9 mouse cellular contexts compared by ENCODE assay signal in the genomic region with DNA sequence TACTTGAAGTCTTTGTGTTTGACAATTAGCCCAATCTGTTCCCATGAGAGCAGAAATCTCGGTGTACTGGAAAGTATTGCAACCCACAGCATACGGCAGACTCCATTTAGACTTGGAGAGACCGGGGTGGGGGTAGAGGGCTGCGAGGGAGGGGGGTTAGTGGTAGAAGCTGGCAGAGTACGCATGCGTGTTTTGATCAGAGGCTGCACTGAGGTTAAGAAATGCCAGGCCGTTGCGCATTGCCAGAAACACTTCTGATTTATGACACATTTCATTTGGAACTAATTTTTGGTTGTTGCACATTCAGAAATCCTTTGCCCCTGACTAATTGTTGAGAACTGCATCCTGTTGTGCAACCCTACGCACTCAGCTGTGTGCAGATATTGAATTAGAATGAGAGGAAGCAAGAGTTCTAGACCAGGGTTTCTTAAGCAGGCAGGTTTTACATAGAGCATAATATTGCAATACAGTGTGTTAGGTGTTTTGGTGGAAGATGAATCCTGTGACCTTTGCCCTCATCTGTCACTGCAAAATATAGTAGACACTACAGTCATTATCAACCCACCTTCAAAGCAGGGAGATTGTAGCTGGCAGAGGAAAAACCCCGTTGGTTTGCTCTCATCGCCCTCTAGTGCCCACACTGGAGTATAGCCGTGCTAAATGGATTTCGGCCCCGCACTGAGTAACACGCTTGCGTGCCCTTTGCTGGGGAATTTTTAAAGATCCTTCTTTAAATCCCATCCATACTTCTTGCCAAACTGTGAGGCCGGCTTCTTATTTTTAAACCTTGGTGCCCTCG. TPM values are rescaled to one million over a fixed set of nuclear protein-coding genes. Genes with fewer than 3 reads are reported as not detected.
DNase-seq lines count a peak whose midpoint lies in the region; ATAC-seq and TF ChIP-seq lines count a peak whose summit lies in the region.
"Had no signal": no experiment of that assay in that cellular context is flagged by ENCODE, and none has a peak within 500 bp of the region (broad histone marks: within the 10 kb centered on the region; RNA-seq: fewer than 3 reads in every experiment).

No protein-coding gene starts in this region.

- WGBS in kidney, embryonic 14.5 days: 50% methylated on average over 18 of the region's 18 CpGs
- WGBS in forebrain, embryonic 13.5 days: 46% methylated on average over 18 of the region's 18 CpGs
- 48% methylated on average over 18 of the region's 18 CpGs for WGBS in kidney, postnatal 0 days

- peak; percentile 80 for TF ChIP-seq CTCF in E14TG2a.4 (conservative IDR thresholded peaks at IDR 0.05; ENCODE audit: low read length)
- peak; percentile 92 for TF ChIP-seq CTCF in brain, embryonic 14.5 days (IDR thresholded peaks at IDR 0.05; ENCODE audit: borderline replicate concordance, extremely low read depth, insufficient read depth, insufficient read length)
- TF ChIP-seq CTCF in kidney, postnatal 0 days (IDR thresholded peaks at IDR 0.05; ENCODE audit: low read depth): peak; percentile 88

- no peak overlapping the region for H3K4me2 ChIP-seq in kidney, embryonic 14.5 days (replicated peaks; ENCODE audit: low read depth, low read length)
- no peak overlapping the region for H3K4me2 ChIP-seq in forebrain, embryonic 13.5 days
- no peak overlapping the region for H3K4me2 ChIP-seq in kidney, postnatal 0 days (ENCODE audit: low read length)

- no peak overlapping the region for H3K27ac ChIP-seq in kidney, embryonic 14.5 days (ENCODE audit: low read depth, low read length)
- H3K27ac ChIP-seq in forebrain, embryonic 13.5 days: no peak overlapping the region
- no peak overlapping the region for H3K27ac ChIP-seq in kidney, postnatal 0 days
- H3K27ac ChIP-seq: stomach, embryonic 15.5 days had no signal

- TF ChIP-seq POLR2A in brain, embryonic 14.5 days (IDR thresholded peaks at IDR 0.05; ENCODE audit: borderline replicate concordance, extremely low read depth, insufficient read depth, insufficient read length, poor library complexity, severe bottlenecking): no peak

- H3K4me3 ChIP-seq in kidney, embryonic 14.5 days (ENCODE audit: low read length): no peak overlapping the region
- H3K4me3 ChIP-seq in E14TG2a.4 (replicated peaks; ENCODE audit: low read length): no peak overlapping the region
- no peak overlapping the region for H3K4me3 ChIP-seq in forebrain, embryonic 13.5 days
- no peak overlapping the region for H3K4me3 ChIP-seq in kidney, postnatal 0 days (replicated peaks; ENCODE audit: low read depth, low read length)
- H3K4me3 ChIP-seq: stomach, embryonic 15.5 days had no signal

- H3K36me3 ChIP-seq in kidney, embryonic 14.5 days (ENCODE audit: control insufficient read depth, insufficient read depth, low read length): no peaks in the 10 kb centered on the region
- no peaks in the 10 kb centered on the region for H3K36me3 ChIP-seq in E14TG2a.4 (ENCODE audit: insufficient read depth, low read length)
- no peaks in the 10 kb centered on the region for H3K36me3 ChIP-seq in forebrain, embryonic 13.5 days (ENCODE audit: poor library complexity, severe bottlenecking)
- no peaks in the 10 kb centered on the region for H3K36me3 ChIP-seq in kidney, postnatal 0 days (ENCODE audit: insufficient read depth, low read length)
- H3K36me3 ChIP-seq: stomach, embryonic 15.5 days had no signal

- H3K9me3 ChIP-seq in kidney, embryonic 14.5 days (ENCODE audit: control insufficient read depth, low read length): no peaks in the 10 kb centered on the region
- peaks cover 7% of the 10 kb centered on the region for H3K9me3 ChIP-seq in E14TG2a.4 (ENCODE audit: low read length)
- peaks cover 5% of the 10 kb centered on the region; the same call in 1 of the 2 replicates for H3K9me3 ChIP-seq in forebrain, embryonic 13.5 days (replicated peaks)
- H3K9me3 ChIP-seq in kidney, postnatal 0 days (replicated peaks; ENCODE audit: low read length): no peaks in the 10 kb centered on the region
- H3K9me3 ChIP-seq: stomach, embryonic 15.5 days had no signal

- H3K27me3 ChIP-seq in kidney, embryonic 14.5 days (ENCODE audit: control insufficient read depth, insufficient read depth, low read length): no peaks in the 10 kb centered on the region; the same call in 1 of the 2 replicates
- H3K27me3 ChIP-seq in E14TG2a.4 (ENCODE audit: insufficient read depth, low read length): peaks cover 4% of the 10 kb centered on the region
- 0 out of 2 replicates have a peak, but pooled peaks cover 3% of the 10 kb centered on the region for H3K27me3 ChIP-seq in forebrain, embryonic 13.5 days
- no peaks in the 10 kb centered on the region for H3K27me3 ChIP-seq in kidney, postnatal 0 days (ENCODE audit: insufficient read depth, low read length)
- H3K27me3 ChIP-seq: stomach, embryonic 15.5 days had no signal

- ATAC-seq in kidney, embryonic 14.5 days (ENCODE audit: low FRiP score, low TSS enrichment): no peak
- ATAC-seq in forebrain, embryonic 13.5 days: peak; percentile 38; the same call in 1 of the 2 replicates
- ATAC-seq in kidney, postnatal 0 days (replicated peaks; ENCODE audit: low FRiP score, low read depth): no peak

- DNase-seq in kidney, adult 11 months: peak; percentile 15
- peak; percentile 75 for DNase-seq in brain, embryonic 14.5 days (ENCODE audit: low read depth)
- DNase-seq in kidney, postnatal 0 days (ENCODE audit: low spot score): peak; percentile 78
- DNase-seq in lung, postnatal 10 days: peak; percentile 67
- peak; percentile 59 for DNase-seq in skeletal muscle tissue, adult 2 months (ENCODE audit: low read depth, low spot score)

- 0 out of 2 replicates have a peak, but pooled peaks cover 2% of the 10 kb centered on the region for H3K4me1 ChIP-seq in kidney, embryonic 14.5 days (ENCODE audit: control insufficient read depth, insufficient read depth, low read length)
- H3K4me1 ChIP-seq in E14TG2a.4 (replicated peaks; ENCODE audit: low read depth, low read length): no peaks in the 10 kb centered on the region
- peaks cover 3% of the 10 kb centered on the region; the same call in 1 of the 2 replicates for H3K4me1 ChIP-seq in forebrain, embryonic 13.5 days
- H3K4me1 ChIP-seq in kidney, postnatal 0 days (replicated peaks; ENCODE audit: insufficient read depth, low read length): 0 out of 2 replicates have a peak, but pooled peaks cover 9% of the 10 kb centered on the region

- no peak overlapping the region for H3K9ac ChIP-seq in kidney, embryonic 14.5 days (ENCODE audit: low read depth, low read length)
- H3K9ac ChIP-seq in forebrain, embryonic 13.5 days: no peak overlapping the region
- no peak overlapping the region for H3K9ac ChIP-seq in kidney, postnatal 0 days (ENCODE audit: low read depth, low read length)
- H3K9ac ChIP-seq: stomach, embryonic 15.5 days had no signal

RNA-seq across cellular contexts. Expression of a gene that starts 31.6 kb away (rescaled TPM):
- polyA plus RNA-seq in kidney, embryonic 14.5 days (2014; fragmentation: Nextera tagmentation; extraction: Ambion mirVana): 1.3 and 2.3 TPM in 2 replicates
- 9.8 and 14.2 TPM in 2 replicates for polyA plus RNA-seq in brain, embryonic 14.5 days (2012; rRNA removed)
- polyA plus RNA-seq in forebrain, embryonic 13.5 days (2015; fragmentation: Nextera tagmentation; extraction: Ambion mirVana): 3.5 and 3.6 TPM in 2 replicates
- polyA plus RNA-seq in kidney, postnatal 0 days (2015; fragmentation: Nextera tagmentation; extraction: Ambion mirVana): 2.1 and 2.4 TPM in 2 replicates

RNA-seq across cellular contexts. Expression of a gene that starts 50.0 kb away (rescaled TPM):
- 13.7 and 15.2 TPM in 2 replicates for polyA plus RNA-seq in kidney, embryonic 14.5 days (2014; fragmentation: Nextera tagmentation; extraction: Ambion mirVana)
- 9.2 and 18.2 TPM in 2 replicates for polyA plus RNA-seq in brain, embryonic 14.5 days (2012; rRNA removed)
- 17.6 and 21.0 TPM in 2 replicates for polyA plus RNA-seq in forebrain, embryonic 13.5 days (2015; fragmentation: Nextera tagmentation; extraction: Ambion mirVana)
- polyA plus RNA-seq in kidney, postnatal 0 days (2015; fragmentation: Nextera tagmentation; extraction: Ambion mirVana): 26.9 and 30.5 TPM in 2 replicates

RNA-seq across cellular contexts. Expression of a gene that starts 56.4 kb away (rescaled TPM):
- polyA plus RNA-seq in kidney, embryonic 14.5 days (2014; fragmentation: Nextera tagmentation; extraction: Ambion mirVana): 15.7 and 20.9 TPM in 2 replicates
- polyA plus RNA-seq in brain, embryonic 14.5 days (2012; rRNA removed): 63.1 and 72.4 TPM in 2 replicates
- 62.1 and 64.2 TPM in 2 replicates for polyA plus RNA-seq in forebrain, embryonic 13.5 days (2015; fragmentation: Nextera tagmentation; extraction: Ambion mirVana)
- polyA plus RNA-seq in kidney, postnatal 0 days (2015; fragmentation: Nextera tagmentation; extraction: Ambion mirVana): 12.3 and 13.1 TPM in 2 replicates

Comparison
In these comparisons a context has a peak if more than half of its experiments do, and no peak if none do; other contexts are left out.
1. DNase-seq: peak in every context shown above with its lines; median percentile 78 in kidney, postnatal 0 days; 75 in brain, embryonic 14.5 days; 67 in lung, postnatal 10 days; 59 in skeletal muscle tissue, adult 2 months; 15 in kidney, adult 11 months.